Mouse (Mus musculus) cerebellum, postnatal 14 days (tissue): Measurements from ENCODE around the gene Kif3c.
"Not testable (repeated sequence)": the region's sequence is repeated elsewhere in the genome, so short reads cannot be mapped to it uniquely, and the experiment has no call there.

Experiments used
- DNase-seq, 2 experiments: peaks; one replicate each; pipeline ENCODE4 v3.0.0; 2021; ENCODE audit warnings: mixed read lengths in 2 of 2

Kif3c gene

DNA sequence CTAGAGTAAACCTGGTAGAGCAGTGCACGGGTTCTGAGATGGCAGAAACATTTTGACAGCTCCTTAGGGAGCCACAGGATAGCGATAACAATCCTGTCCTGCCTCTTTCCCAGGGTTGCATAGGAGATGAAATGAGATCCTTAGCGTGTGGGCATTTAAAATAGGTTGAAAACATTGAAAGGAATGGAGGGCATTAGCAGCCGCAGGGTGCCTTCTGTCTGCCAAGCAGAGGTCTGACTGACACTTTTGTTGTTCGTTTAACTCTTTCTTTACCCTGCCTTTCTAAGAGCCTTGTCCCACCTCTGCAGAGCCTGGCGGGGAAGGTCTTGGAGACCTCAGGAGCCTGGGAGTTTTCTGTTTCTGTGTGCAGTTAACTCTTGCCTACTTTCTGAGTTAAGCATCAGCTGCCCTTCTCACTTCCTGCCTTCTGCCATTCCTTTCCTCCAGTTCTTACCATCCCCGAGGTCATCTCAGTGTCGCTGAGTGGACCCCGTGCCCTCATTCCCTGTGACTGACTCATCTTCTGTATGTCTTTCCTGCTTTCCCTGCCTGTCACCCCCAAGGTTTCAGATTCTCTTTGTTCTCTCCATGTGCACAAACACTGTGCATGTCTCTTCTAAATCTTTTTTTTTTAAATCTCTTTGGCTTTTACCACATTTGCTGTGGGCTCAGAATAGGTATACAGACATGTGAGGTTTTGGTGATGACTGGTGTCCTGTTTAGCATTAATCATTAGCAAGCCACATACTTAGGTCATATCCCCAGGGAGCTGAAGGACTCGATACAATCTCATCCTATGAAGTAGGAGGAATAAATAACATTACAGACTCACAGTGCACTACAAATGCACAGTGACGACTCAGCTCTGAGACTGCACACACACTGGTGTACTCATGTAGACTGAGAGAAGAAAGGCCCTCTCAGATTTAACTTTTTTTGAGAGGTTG is 6.3 kb downstream of the Kif3c start:
- peak; percentile 34 to 35 for DNase-seq

DNA sequence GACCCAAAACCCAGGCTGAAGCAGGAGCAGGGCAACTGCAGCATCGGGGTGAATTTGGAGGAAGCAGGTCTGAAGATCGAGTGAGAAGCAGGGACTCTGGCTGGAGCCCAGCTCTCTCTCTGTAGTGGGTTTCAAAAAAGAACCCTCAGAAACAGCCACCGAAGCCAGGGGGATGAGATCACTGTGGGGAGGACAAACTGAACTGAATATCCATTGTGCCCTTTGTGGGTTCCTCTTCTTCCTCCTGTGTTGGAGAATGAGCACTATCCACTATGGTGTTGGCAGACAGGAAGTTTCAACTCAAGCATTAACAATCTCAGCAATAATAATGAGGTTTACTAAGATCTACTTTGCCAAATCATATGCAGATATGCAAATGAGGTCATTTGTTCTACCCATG is 7.1 kb downstream of the Kif3c start:
- DNase-seq: peak; percentile 31

DNA sequence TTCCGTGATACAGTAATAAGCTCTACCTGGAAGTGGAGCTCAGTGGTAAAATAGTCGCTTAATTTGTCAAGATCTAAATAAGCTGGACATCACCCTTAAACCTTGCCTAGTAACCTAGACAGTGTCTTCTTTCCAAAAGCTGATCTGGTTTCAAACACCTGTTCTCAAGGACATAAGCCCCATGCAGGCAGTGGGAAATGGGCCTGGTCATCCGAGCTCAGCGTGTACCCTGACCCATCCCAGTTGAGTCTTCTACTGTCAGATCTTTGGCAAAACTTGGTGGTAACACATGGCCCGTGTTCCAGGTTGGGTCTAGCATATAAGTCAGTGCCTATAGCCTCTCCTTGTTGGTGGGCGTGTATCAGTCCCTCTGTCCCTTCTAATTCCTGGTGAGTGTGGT is 8.6 kb downstream of the Kif3c start:
- DNase-seq: no peak

DNA sequence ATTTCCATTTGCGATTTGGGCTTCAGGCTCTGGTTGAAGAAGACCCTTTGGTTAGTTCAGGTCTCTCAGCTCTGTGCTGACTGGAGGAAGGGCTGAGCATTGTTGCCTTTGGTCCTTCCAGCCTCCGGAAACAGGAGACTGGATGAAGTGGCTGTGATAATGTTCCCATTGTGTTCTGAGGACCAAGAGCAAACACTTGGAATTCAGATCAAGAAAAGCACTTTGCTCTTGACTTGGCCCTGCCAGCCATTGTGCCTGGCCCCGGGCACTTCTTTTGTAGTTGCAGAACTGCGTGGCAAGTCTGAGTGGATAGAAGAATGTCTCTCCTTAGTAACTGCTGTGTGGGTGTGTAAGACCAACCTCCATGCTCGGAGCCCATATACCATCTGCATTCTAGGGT is 9.6 kb downstream of the Kif3c start:
- no peak for DNase-seq

DNA sequence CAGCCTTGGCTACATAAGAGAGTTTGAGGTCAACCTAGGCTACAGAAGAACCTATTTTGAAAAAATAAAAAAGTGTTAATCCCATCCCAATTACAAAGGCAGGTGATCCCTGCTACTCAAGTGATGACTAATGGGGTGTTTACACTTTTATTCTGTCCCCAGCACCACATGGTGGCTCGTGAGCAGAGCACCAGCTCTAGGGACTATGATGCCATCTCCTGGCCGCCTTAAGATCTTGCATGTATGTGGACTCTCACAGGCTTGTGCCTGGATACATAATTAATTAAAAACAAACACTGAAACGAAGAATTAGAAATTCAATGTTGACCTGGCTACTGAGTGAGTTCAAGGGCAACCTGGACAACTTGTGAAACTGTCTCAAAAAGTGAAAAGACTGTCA is 12.3 kb downstream of the Kif3c start:
- no peak for DNase-seq

DNA sequence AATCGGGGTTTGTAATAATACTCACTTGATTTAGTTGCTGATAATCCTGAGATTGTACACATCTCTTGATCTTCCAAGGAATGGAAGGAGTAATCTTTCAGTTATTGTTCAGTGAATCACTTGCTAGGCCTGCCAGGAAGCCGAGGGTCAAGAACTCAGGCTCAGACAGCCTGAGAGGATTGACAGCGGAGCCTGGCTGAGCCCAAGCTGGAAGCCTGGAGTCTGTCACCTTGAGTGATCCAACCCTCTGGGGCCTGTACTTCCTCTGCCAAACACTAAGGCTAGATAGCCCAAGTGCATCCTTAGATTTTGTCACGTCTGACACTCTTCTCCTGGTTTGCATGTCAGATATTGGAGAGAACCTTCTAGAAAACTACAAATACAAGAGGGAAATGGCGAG is 12.8 kb downstream of the Kif3c start:
- no peak for DNase-seq

DNA sequence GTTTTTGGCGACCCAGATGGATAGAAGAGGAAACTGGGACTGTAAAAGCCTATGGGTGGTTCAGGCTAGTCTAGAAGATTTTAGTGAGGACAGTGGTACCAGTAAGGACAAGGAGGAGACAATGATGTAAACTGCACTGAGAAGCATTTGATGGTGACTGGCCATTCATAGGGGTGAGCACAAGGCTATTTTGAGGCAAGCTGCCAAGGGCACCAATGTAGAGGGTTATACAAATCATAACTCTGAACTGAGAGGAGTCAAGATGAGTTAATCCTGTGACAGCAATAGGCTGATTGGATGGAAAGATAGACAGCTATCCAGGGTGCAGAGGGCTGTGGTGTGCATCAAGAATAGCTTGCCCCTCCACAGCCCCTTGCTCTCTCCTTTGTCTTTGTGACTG is 19.9 kb downstream of the Kif3c start:
- DNase-seq: peak in 1 of 2 experiments; percentile 20

DNA sequence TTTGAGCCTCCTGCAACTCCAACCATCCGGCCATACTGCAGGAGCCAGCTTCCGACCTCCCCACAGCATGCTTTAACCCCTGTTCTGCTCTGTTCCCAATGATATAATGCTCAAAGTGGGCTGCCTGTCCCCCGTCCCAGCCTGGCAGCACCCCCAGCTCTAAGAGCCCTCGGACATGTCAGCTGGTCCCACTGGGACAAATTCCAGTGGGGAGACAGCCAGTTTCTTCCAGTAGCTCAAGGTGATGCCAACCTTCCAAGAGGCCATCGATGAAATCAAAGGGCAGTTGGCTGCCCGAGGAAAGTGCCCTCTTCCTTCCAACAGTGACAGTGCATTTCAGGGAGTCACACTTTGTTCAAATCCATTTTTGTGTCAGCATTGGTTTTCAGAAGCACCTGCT is 20.3 kb downstream of the Kif3c start:
- peak; percentile 28 to 34 for DNase-seq

DNA sequence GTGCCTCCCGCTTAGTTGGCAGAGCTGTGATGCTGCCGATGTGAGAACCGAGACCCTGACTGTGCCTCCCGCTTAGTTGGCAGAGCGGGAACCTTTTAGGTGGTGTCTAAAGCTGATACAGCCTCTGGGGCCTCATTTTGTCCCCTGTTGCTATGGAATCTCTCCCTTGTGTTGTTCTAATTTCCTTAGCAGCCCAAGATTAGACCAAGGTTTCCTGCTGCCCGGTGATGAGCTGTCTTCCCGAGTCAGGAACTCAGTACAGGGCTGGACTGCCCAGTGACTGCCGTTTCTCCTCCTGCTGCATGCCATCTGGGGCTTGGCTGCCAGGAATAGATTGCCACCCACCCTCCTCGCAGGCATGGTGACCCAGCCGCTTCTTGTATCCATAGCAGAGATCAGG is 21.0 kb downstream of the Kif3c start:
- peak; percentile 51 to 55 for DNase-seq

DNA sequence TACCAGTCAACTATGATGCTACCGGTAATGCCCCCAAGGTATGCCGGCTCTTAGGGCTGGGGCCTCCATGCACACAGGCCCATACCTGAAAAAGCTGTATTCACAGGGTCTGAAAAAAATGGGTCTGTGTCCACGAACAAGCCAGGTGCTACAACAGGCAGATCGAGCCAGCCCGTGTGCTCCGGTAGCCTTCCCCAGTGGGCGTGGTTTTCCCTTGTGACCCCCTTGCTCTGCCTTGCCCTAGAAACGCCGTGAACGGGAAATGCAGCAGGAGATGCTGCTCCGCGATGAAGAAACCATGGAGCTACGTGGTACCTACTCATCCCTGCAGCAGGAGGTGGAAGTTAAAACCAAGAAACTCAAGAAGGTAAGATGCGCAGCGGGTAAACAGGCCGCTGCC is 23.0 kb downstream of the Kif3c start:
- DNase-seq: no peak

DNA sequence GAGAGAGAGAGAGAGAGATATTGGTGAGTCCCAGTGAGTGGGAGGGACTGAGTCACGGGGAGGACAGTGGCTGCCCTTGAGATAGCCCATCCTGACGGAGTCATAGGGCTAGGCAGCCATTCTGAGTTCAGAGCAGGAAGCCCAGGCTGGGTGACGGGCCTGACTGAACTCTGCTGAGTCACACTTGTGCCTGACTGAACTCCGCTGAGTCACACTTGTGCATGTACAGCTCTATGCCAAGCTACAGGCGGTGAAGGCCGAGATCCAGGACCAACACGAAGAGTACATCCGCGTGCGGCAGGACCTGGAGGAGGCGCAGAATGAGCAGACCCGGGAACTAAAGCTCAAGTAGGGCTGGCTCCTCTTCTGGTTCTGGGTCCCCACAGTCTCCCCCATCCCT is 24.5 kb downstream of the Kif3c start:
- no peak for DNase-seq

DNA sequence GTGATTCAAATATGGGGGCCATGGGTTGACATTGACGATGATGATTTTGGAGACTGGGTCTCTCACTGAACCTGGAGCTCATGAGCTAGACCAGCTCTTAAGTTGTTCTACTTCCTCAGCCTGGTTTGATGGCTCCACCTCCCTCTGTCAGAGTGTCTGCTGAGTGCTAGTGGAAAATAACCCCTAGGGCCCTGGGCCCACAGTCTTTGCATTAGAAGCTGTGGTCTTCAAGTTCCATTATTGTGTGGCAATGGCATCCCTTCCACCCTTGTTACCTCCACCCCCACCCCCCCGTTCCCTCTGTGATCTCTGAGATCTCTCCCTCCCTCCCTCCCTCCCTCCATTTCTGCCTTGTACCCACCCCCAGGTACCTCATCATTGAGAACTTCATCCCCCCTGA is 25.1 kb downstream of the Kif3c start:
- no peak for DNase-seq

DNA sequence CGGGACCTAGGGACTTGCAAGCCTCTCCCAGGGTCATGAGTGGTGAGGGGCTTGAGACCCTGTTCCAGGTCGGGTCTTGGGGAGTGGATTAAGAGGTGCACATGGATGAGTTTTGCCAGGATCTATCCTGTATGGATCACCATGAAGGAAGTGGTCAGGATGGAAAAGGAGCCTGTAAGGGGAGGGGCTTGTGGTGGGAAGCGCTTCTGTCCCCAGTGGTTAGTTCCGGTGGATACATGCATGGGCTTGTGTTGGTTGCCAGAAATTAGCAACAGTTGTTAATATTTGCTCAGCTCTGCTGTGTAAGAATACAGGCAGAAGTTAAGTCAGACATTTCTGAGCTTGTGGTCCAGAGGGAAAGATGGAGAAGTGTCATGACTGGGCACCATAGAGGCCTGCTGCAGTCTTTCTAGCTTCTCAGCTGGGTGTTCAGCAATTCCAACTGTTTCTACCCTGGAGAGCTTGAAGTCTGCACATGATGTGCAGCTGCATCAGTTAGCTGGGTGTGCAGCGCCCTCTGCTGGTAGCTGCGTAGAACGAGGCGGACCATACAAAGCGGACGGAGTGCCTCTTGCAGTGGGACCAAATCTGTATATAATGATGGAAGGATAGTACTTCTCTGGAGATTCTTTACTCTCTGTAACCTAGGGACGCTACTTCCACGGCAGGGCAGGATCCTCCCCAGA is 25.8 kb downstream of the Kif3c start:
- DNase-seq: peak; percentile 85 to 89

DNA sequence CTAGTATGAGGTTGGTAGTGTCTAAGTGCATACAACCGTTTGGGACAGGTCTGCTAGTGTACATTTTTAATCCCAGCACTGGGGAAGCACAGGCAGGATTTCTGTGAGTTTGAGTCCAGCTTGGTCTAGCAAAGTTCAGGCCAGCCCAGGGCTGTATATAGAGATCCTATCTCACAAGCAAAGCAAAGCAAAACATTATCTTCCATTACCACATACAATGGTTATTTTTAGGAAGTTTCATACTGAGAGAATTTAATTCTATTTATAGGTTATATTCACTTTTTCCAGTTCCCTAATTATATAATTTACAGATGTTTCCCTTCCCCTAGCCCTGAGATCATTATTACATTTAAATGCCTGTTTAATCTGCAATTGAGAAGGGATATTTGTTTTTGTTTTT is 26.3 kb downstream of the Kif3c start:
- DNase-seq: no peak

DNA sequence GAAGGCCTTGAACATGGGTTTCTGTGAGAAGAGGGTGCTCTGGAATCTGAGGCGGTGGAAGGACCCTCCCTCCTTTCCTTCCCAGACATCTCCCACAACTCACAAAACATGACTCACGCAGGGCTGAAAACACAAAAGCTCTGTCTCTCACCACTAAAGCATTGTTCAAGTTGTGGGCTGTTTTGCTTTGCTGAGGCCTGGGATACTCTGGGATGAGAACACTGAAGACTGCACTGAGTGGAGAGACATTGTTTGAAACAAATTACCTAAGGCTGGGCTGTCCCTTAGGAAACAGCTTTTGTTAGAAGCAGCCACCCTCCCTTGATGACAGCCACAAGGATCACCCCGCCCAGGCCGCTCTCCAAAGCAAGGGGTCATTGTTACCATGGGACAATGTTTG is 28.2 kb downstream of the Kif3c start:
- no peak for DNase-seq

DNA sequence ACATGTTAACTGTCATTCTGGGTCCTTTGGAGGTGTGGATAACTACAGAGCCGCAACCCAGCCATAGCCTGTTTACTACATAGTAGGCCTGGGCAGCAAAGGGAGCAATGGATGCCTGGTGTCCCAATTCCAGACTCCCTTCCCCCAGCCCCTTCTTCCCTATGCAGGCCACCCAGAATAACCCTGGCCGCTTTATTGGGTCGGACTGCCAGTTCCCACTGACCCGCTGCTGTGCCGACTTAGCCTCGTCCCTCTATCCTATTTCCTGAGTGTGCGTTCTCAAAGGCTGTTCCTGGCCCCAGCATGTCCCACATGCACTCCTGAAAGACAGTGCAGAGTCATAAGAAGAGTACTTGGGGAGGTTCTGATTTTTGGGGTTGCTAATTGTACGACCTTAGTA is 32.0 kb downstream of the Kif3c start:
- DNase-seq: no peak

DNA sequence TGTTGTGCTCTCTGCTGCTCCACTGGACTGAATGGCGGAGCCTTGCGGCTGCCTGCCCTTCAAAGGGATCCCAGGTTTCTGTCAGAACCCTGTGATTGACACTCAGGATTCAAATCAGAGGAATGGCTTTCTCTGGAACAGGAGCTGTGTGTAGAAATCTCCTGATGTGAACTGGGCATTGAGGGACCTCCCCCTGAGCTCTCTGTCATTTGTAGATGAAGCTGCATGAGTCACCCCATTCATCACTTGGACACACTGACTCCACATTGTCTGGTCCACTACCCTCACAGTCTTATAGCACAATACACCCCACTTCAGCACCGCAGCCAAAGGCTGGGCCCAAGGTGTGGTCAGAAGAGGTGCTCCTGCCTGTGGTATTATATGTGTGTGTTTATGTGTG is 40.7 kb downstream of the Kif3c start:
- DNase-seq: not testable (repeated sequence)

DNA sequence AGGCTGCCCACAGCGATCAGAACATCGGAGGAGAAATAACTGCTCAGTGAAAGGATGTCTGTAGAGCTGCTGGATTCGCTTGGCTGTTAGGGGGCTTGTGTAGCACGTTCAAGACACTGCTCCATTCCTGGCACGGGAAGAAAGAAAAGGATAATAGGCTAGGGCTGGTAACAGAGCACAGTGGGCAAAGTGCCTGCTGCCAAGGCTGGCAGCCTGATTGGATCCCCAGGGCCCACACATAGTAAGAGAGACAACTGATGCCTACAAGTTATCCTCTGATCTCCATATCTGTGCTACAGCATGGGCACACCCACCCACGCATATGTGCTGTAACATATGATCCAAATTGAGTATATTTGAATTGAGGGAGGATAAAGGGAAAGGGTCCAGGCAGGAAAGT is 41.7 kb downstream of the Kif3c start:
- peak in 1 of 2 experiments; percentile 29 for DNase-seq

DNA sequence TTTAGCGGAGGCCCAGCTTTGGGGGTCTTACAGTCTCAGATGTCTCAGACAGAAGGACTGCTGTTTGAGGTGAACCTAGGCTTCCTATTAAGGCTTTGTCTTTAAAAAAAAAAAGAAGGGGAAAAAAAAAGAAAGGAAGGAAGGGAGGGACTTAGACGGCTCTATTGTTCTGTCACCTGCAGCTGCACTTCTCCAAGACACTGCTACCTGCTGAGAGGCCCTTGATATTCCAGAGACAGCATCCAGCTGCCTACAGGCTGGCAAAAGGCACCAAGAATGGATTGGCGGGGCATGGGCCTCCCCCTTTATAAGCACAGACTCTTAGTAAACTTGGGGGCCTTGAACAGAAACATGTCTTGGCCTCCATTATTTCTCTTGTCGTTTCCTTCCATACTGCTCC is 50.0 kb downstream of the Kif3c start:
- no peak for DNase-seq

DNA sequence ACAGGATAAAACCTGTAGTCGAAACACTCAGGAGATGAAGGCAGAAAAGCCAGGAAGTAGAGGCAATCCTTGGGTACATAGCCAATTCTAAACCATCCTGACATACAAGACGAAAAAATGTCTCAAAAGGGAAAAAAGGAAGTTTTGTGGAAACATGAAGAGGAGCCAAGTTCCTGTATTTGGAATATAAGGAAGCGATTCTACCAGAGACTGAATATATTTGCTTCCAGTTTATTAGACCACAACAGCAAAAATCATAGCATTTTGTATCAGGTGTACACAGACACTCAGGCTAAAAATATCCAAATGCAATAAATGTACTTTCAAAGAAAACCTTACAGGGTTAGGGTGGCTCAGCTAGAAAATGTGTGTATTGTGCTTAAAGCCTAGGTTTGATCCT is 53.8 kb downstream of the Kif3c start:
- no peak for DNase-seq

DNA sequence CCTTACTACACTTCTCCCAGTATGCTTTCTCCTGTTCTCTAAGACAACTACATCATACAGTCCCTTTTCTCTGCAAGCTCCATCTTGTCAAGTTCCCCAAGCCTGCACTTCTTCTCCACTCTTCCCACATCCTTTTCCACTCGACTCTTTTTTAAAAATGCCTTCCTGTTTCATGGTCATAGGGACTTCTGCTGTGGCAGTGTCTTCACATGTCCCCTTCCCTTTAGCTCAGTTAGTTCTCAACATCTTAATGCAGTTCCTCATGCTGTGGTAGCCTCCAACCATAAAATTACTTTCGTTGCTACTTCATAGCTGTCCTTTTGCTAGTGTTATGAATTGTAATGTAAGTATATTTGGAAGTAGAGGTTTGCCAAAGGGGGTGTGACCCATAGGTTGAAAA is 55.6 kb downstream of the Kif3c start:
- DNase-seq: no peak

DNA sequence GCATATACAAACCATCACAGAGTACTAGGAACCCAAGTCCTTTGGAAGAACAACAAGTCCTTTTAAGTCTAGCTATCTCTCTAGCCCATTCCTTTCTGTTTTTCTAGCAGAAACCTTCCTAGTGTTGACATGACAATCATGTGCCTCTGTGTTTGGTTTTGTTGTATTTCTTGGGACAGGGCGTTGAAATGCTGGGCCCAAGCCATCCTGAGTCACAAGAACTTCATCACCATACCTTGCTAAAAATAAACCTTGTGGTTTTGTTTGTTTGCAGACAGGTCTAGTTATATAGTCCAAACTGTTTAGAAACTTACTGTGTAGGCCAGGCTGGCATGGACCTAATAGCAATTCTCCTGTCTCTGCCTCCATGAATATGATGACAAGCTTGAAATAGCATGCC is 57.9 kb downstream of the Kif3c start:
- DNase-seq: no peak

DNA sequence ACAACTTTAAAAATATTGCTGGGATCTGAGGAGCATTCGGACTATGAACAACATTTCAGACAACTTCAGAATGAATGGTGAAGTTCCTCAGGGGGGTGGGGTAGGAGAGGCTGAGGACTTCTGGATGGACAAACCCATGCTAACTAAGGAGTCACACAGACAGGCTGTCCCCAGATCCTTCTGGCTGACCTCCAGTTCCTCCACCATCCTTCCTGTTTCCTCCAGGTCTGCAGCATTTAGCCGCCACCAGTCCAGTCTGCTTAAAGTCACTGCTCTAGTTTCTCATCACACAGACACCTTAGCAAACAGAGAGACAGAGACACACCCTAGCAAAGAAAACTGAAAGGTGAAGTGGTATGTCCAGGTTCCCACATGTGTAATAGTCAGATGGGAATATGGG is 59.2 kb downstream of the Kif3c start:
- peak in 1 of 2 experiments; percentile 31 for DNase-seq
